ENCODE assay signal across 8 mouse cellular contexts in the genomic region with DNA sequence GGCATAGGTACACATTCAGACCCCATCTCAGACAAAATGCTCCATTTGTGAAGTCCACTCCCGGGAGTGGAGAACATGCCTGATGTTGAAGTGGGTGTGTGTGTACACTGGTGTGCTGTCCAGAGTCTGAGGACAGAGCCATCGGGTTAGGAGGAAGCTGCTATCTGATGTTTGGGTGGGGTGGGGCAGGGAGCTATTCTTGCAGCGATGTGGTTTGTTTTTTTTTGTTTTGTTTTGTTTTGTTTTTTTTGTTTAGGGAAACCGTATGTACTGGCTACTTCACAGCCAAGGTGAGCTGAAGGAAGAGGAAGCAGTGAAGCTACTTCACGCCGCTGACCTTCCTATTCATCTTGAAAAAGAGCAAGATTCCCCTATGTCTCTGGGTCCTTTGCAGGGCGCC. TPM values are rescaled to one million over a fixed set of nuclear protein-coding genes. Genes with fewer than 3 reads are reported as not detected.
DNase-seq lines count a peak whose midpoint lies in the region; ATAC-seq and TF ChIP-seq lines count a peak whose summit lies in the region.

No protein-coding gene starts in this region.

- peak overlapping the region; percentile 75 for H3K4me3 ChIP-seq in heart, embryonic 12.5 days
- H3K4me3 ChIP-seq in cortical plate, adult 2 months (ENCODE audit: insufficient read depth, low read length) = peak overlapping the region; percentile 90
- H3K4me3 ChIP-seq in hindbrain, embryonic 15.5 days = peak overlapping the region; percentile 97
- peak overlapping the region; percentile 99 for H3K4me3 ChIP-seq in megakaryocyte, embryonic 14.5 days (replicated peaks)

- WGBS in heart, embryonic 12.5 days = 5% methylated on average over 7 of the region's 7 CpGs
- WGBS in hindbrain, embryonic 15.5 days = 8% methylated on average over 7 of the region's 7 CpGs

- TF ChIP-seq CTCF in cortical plate, adult 2 months (IDR thresholded peaks at IDR 0.05; ENCODE audit: extremely low read depth, insufficient read depth, low read length) = no peak

- H3K4me2 ChIP-seq in heart, embryonic 12.5 days = peak overlapping the region; percentile 83
- peak overlapping the region; percentile 83 for H3K4me2 ChIP-seq in hindbrain, embryonic 15.5 days

- peaks cover 3% of the 10 kb centered on the region; the same call in 1 of the 2 replicates for H3K36me3 ChIP-seq in heart, embryonic 12.5 days
- H3K36me3 ChIP-seq in hindbrain, embryonic 15.5 days = no peaks in the 10 kb centered on the region
- peaks cover 18% of the 10 kb centered on the region for H3K36me3 ChIP-seq in megakaryocyte, embryonic 14.5 days (replicated peaks; ENCODE audit: low read length)

- no peaks in the 10 kb centered on the region for H3K27me3 ChIP-seq in heart, embryonic 12.5 days (replicated peaks)
- no peaks in the 10 kb centered on the region for H3K27me3 ChIP-seq in hindbrain, embryonic 15.5 days
- no peaks in the 10 kb centered on the region for H3K27me3 ChIP-seq in megakaryocyte, embryonic 14.5 days (replicated peaks)

- H3K9me3 ChIP-seq in heart, embryonic 12.5 days (replicated peaks) = no peaks in the 10 kb centered on the region
- H3K9me3 ChIP-seq in hindbrain, embryonic 15.5 days = no peaks in the 10 kb centered on the region
- H3K9me3 ChIP-seq in megakaryocyte, embryonic 14.5 days = no peaks in the 10 kb centered on the region

- H3K4me1 ChIP-seq in heart, embryonic 12.5 days (replicated peaks) = peaks cover 26% of the 10 kb centered on the region
- H3K4me1 ChIP-seq in cortical plate, adult 2 months (ENCODE audit: control insufficient read depth, insufficient read depth, low read length) = peaks cover 4% of the 10 kb centered on the region
- H3K4me1 ChIP-seq in hindbrain, embryonic 15.5 days (replicated peaks) = peaks cover 27% of the 10 kb centered on the region
- peaks cover 42% of the 10 kb centered on the region for H3K4me1 ChIP-seq in megakaryocyte, embryonic 14.5 days

- ATAC-seq in heart, embryonic 12.5 days (ENCODE audit: insufficient number of reproducible peaks, low FRiP score) = 0 out of 2 replicates have a peak, but pooled peaks have one; percentile 49
- ATAC-seq in hindbrain, embryonic 15.5 days (ENCODE audit: low FRiP score, low read depth) = no peak

- no peak for TF ChIP-seq POLR2A in cortical plate, adult 2 months (IDR thresholded peaks at IDR 0.05; ENCODE audit: extremely low read depth, insufficient read depth, low read length)

- H3K27ac ChIP-seq in heart, embryonic 12.5 days (ENCODE audit: poor library complexity, severe bottlenecking) = peak overlapping the region; percentile 86
- H3K27ac ChIP-seq in cortical plate, adult 2 months (ENCODE audit: insufficient read depth, low read length) = no peak overlapping the region
- H3K27ac ChIP-seq in hindbrain, embryonic 15.5 days (replicated peaks) = peak overlapping the region; percentile 86

- DNase-seq in heart, postnatal 36 days = no peak
- DNase-seq in right cerebral cortex, adult 2 months (ENCODE audit: low spot score in 2 of 2) = no peak
- no peak for DNase-seq in left cerebral cortex, adult 11 months (ENCODE audit: low spot score)
- no peak for DNase-seq in thymus, postnatal 36 days

- intact Hi-C loops in heart, postnatal 36 days (cut with DNase I) = no loop called here

- H3K9ac ChIP-seq in heart, embryonic 12.5 days = peak overlapping the region; percentile 88
- peak overlapping the region; percentile 93 for H3K9ac ChIP-seq in hindbrain, embryonic 15.5 days

RNA-seq across cellular contexts. Expression of a gene that starts 1.0 kb away (rescaled TPM):
- polyA plus RNA-seq in heart, embryonic 12.5 days (2016; fragmentation: Nextera tagmentation; extraction: Ambion mirVana) = 91.0 and 94.3 TPM in 2 replicates
- 10 to 100 TPM; 30.2 to 36.2 TPM for total RNA-seq in heart, postnatal 36 days (2021)
- polyA plus RNA-seq in cortical plate, adult 2 months (2012; rRNA removed) = 62.0 and 69.6 TPM in 2 replicates
- 83.0 and 88.0 TPM in 2 replicates for polyA plus RNA-seq in hindbrain, embryonic 15.5 days (2015; fragmentation: Nextera tagmentation; extraction: Ambion mirVana)
- 32.2 and 64.5 TPM in 2 replicates for polyA plus RNA-seq in megakaryocyte, embryonic 14.5 days (2012; ENCODE audit: insufficient read depth, low replicate concordance)

RNA-seq across cellular contexts. Expression of a gene that starts 25.6 kb away (rescaled TPM):
- 406 and 412 TPM in 2 replicates for polyA plus RNA-seq in heart, embryonic 12.5 days (2016; fragmentation: Nextera tagmentation; extraction: Ambion mirVana)
- 10 to 100 TPM; 54.9 to 60.9 TPM for total RNA-seq in heart, postnatal 36 days (2021)
- polyA plus RNA-seq in cortical plate, adult 2 months (2012; rRNA removed) = 107 and 110 TPM in 2 replicates
- polyA plus RNA-seq in hindbrain, embryonic 15.5 days (2015; fragmentation: Nextera tagmentation; extraction: Ambion mirVana) = 411 and 428 TPM in 2 replicates
- 27.5 and 103 TPM in 2 replicates for polyA plus RNA-seq in megakaryocyte, embryonic 14.5 days (2012; ENCODE audit: insufficient read depth, low replicate concordance)

RNA-seq across cellular contexts. Expression of a gene that starts 55.1 kb away (rescaled TPM):
- polyA plus RNA-seq in heart, embryonic 12.5 days (2016; fragmentation: Nextera tagmentation; extraction: Ambion mirVana) = 75.8 and 77.5 TPM in 2 replicates
- 10 to 100 TPM; 53.3 to 55.5 TPM for total RNA-seq in heart, postnatal 36 days (2021)
- 46.5 and 50.0 TPM in 2 replicates for polyA plus RNA-seq in cortical plate, adult 2 months (2012; rRNA removed)
- 84.7 and 85.0 TPM in 2 replicates for polyA plus RNA-seq in hindbrain, embryonic 15.5 days (2015; fragmentation: Nextera tagmentation; extraction: Ambion mirVana)
- 27.8 and 60.1 TPM in 2 replicates for polyA plus RNA-seq in megakaryocyte, embryonic 14.5 days (2012; ENCODE audit: insufficient read depth, low replicate concordance)
